Mouse (Mus musculus) layer of hippocampus, adult 8-10 months (tissue): Measurements from ENCODE around the gene Olfr211. TPM values are rescaled to one million over a fixed set of nuclear protein-coding genes. Genes with fewer than 3 reads are reported as not detected.

Experiments
- total RNA-seq, 4 experiments: library from RNA; stranded (reverse); gene quantifications; 2 replicates each; pipeline ENCODE4 v1.2.4; 2022

Olfr211 gene
- total RNA-seq, 4 experiments from 2014 or later, result not detected

Other genes with a start within 250 kb of the Olfr211 start
- 10 to 100 TPM in 2 of 4 experiments, 1 to 10 TPM in 2; 6.1 to 10.5 (median 9.0) TPM for gene Zfand4, start 224.9 kb upstream of the Olfr211 start, total RNA-seq
- 10 to 100 TPM; 51.9 to 59.2 (median 55.7) TPM for gene March8, start 151.1 kb upstream of the Olfr211 start, total RNA-seq
- 1 to 10 TPM; 1.4 to 5.7 (median 3.8) TPM for gene Alox5, start 27.9 kb upstream of the Olfr211 start, total RNA-seq
- gene Olfr212, start 17.4 kb downstream of the Olfr211 start, total RNA-seq, result under 1 TPM in 1 of 4 experiments, not detected in 3; 0.12 TPM
- gene Olfr213, start 49.4 kb downstream of the Olfr211 start, total RNA-seq, result not detected
- 1 to 10 TPM; 1.7 to 3.0 (median 2.6) TPM for gene Gm5580, start 62.0 kb downstream of the Olfr211 start, total RNA-seq
- not detected for gene Olfr214, start 65.1 kb downstream of the Olfr211 start, total RNA-seq
- gene Olfr215, start 95.1 kb downstream of the Olfr211 start, total RNA-seq, result not detected
- 10 to 100 TPM; 19.8 to 22.8 (median 20.4) TPM for gene Zfp422, start 139.9 kb downstream of the Olfr211 start, total RNA-seq
- gene Depp1, start 161.5 kb downstream of the Olfr211 start, total RNA-seq, result 1 to 10 TPM in 3 of 4 experiments, under 1 TPM in 1; 0.94 to 2.9 (median 1.9) TPM
- 1 to 10 TPM; 4.7 to 7.3 (median 5.0) TPM for gene Rassf4, start 184.9 kb downstream of the Olfr211 start, total RNA-seq
- under 1 TPM; 0.53 to 0.82 (median 0.66) TPM for gene Tmem72, start 227.8 kb downstream of the Olfr211 start, total RNA-seq